Mouse (Mus musculus): ENCODE results near the gene Guca1b. TPM values are rescaled to one million over a fixed set of nuclear protein-coding genes. Genes with fewer than 3 reads are reported as not detected.
"Not testable (repeated sequence)": the region's sequence is repeated elsewhere in the genome, so short reads cannot be mapped to it uniquely, and the experiment has no call there.

Guca1b gene
- polyA plus RNA-seq, 1 experiment = 0.11 TPM

- TF ChIP-seq FOSL1 (IDR thresholded peaks at IDR 0.05; ENCODE audit: insufficient read depth, low read length, poor library complexity, severe bottlenecking) (no peak), MYOG (IDR thresholded peaks at IDR 0.05; ENCODE audit: control insufficient read depth, extremely low read depth, insufficient read length) (no peak), CEBPB (IDR thresholded peaks at IDR 0.05; ENCODE audit: low read depth) (no peak), MYOD1 (IDR thresholded peaks at IDR 0.05; ENCODE audit: control insufficient read depth, insufficient read length, low read depth) (no peak), USF1 (IDR thresholded peaks at IDR 0.05; ENCODE audit: low read depth) (no peak), MAX (IDR thresholded peaks at IDR 0.05) (no peak), CTCF (IDR thresholded peaks at IDR 0.05; ENCODE audit: control insufficient read depth, insufficient read depth, insufficient read length) (no peak)
- Histone ChIP-seq H3K79me3 (ENCODE audit: low read depth) (no peaks in the 10 kb centered on the region), H3K79me2 (ENCODE audit: control insufficient read depth, insufficient read depth) (no peaks in the 10 kb centered on the region), H3K4me3 (ENCODE audit: insufficient read depth, poor library complexity, severe bottlenecking) (no peak overlapping the region), H3K27me3 (ENCODE audit: control insufficient read depth, insufficient read depth, insufficient read length) (peaks cover 3% of the 10 kb centered on the region), H3ac (ENCODE audit: control insufficient read depth, insufficient read length, low read depth) (no peak overlapping the region), H3K36me3 (ENCODE audit: control insufficient read depth, insufficient read depth) (no peaks in the 10 kb centered on the region)
Observed at GRCm38 (mm10) chr17:47421566-47421965, 36.4 kb downstream of the Guca1b start.

- H3ac ChIP-seq (ENCODE audit: control insufficient read depth, insufficient read length, low read depth); H3K27me3 ChIP-seq (ENCODE audit: control insufficient read depth, insufficient read depth, insufficient read length); H3K4me3 ChIP-seq (ENCODE audit: insufficient read depth, poor library complexity, severe bottlenecking); H3K36me3 ChIP-seq (ENCODE audit: control insufficient read depth, insufficient read depth); H3K79me2 ChIP-seq (ENCODE audit: control insufficient read depth, insufficient read depth); H3K79me3 ChIP-seq (ENCODE audit: low read depth): not testable (repeated sequence)
Observed at GRCm38 (mm10) chr17:47422616-47423015, 37.4 kb downstream of the Guca1b start.

DNA sequence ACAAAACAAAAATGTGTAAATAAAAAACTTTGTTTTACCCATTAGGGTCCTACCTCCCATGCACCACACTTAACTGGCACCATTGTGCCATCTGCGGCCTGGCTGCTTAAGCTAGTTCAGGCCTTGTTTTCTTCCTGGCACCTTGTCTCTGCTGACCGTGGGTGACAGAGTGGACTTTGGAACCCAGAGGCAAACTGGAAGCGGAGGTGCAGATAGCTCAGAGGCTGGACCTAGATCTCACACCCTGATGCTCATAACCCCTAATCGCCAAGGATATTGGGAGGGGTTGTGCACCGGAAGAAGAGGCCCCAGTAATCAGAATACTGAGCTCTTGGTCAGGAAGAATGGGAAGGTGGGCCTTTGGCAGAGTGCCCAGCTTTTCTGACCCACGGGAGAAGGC lies 39.0 kb downstream of the Guca1b start:
- H3K79me2 ChIP-seq (ENCODE audit: control insufficient read depth, insufficient read depth) = no peaks in the 10 kb centered on the region
- no peaks in the 10 kb centered on the region for H3K36me3 ChIP-seq (ENCODE audit: control insufficient read depth, insufficient read depth)
- H3ac ChIP-seq (ENCODE audit: control insufficient read depth, insufficient read length, low read depth) = no peak overlapping the region
- no peak overlapping the region for H3K4me3 ChIP-seq (ENCODE audit: insufficient read depth, poor library complexity, severe bottlenecking)
- TF ChIP-seq CEBPB (IDR thresholded peaks at IDR 0.05; ENCODE audit: low read depth) = no peak
- TF ChIP-seq USF1 (IDR thresholded peaks at IDR 0.05; ENCODE audit: low read depth) = no peak
- TF ChIP-seq FOSL1 (IDR thresholded peaks at IDR 0.05; ENCODE audit: insufficient read depth, low read length, poor library complexity, severe bottlenecking) = no peak
- no peak for TF ChIP-seq CTCF (IDR thresholded peaks at IDR 0.05; ENCODE audit: control insufficient read depth, insufficient read depth, insufficient read length)
- no peak for TF ChIP-seq MYOD1 (IDR thresholded peaks at IDR 0.05; ENCODE audit: control insufficient read depth, insufficient read length, low read depth)
- no peak for TF ChIP-seq MYOG (IDR thresholded peaks at IDR 0.05; ENCODE audit: control insufficient read depth, extremely low read depth, insufficient read length)
- no peak for TF ChIP-seq MAX (IDR thresholded peaks at IDR 0.05)
- peaks cover 3% of the 10 kb centered on the region for H3K27me3 ChIP-seq (ENCODE audit: control insufficient read depth, insufficient read depth, insufficient read length)
- H3K79me3 ChIP-seq (ENCODE audit: low read depth) = no peaks in the 10 kb centered on the region

GRCm38 (mm10) chr17:47427316-47427715 lies 42.1 kb downstream of the Guca1b start:
- no peaks in the 10 kb centered on the region for H3K79me2 ChIP-seq (ENCODE audit: control insufficient read depth, insufficient read depth)
- peaks cover 13% of the 10 kb centered on the region for H3K27me3 ChIP-seq (ENCODE audit: control insufficient read depth, insufficient read depth, insufficient read length)
- no peak overlapping the region for H3K4me3 ChIP-seq (ENCODE audit: insufficient read depth, poor library complexity, severe bottlenecking)
- no peaks in the 10 kb centered on the region for H3K79me3 ChIP-seq (ENCODE audit: low read depth)
- H3ac ChIP-seq (ENCODE audit: control insufficient read depth, insufficient read length, low read depth) = no peak overlapping the region
- H3K36me3 ChIP-seq (ENCODE audit: control insufficient read depth, insufficient read depth) = no peaks in the 10 kb centered on the region
- no peak for TF ChIP-seq MYOD1 (IDR thresholded peaks at IDR 0.05; ENCODE audit: control insufficient read depth, insufficient read length, low read depth)

- Histone ChIP-seq H3K79me2 (ENCODE audit: control insufficient read depth, insufficient read depth) (no peaks in the 10 kb centered on the region), H3K36me3 (ENCODE audit: control insufficient read depth, insufficient read depth) (no peaks in the 10 kb centered on the region), H3K27me3 (ENCODE audit: control insufficient read depth, insufficient read depth, insufficient read length) (peaks cover 13% of the 10 kb centered on the region), H3K4me3 (ENCODE audit: insufficient read depth, poor library complexity, severe bottlenecking) (no peak overlapping the region), H3K79me3 (ENCODE audit: low read depth) (no peaks in the 10 kb centered on the region), H3ac (ENCODE audit: control insufficient read depth, insufficient read length, low read depth) (no peak overlapping the region)
- peak; percentile 71 for TF ChIP-seq MYOD1 (IDR thresholded peaks at IDR 0.05; ENCODE audit: control insufficient read depth, insufficient read length, low read depth)
- no peak for TF ChIP-seq CTCF (IDR thresholded peaks at IDR 0.05; ENCODE audit: control insufficient read depth, insufficient read depth, insufficient read length)
Observed at GRCm38 (mm10) chr17:47428831-47429304, 43.7 kb downstream of the Guca1b start.

DNA sequence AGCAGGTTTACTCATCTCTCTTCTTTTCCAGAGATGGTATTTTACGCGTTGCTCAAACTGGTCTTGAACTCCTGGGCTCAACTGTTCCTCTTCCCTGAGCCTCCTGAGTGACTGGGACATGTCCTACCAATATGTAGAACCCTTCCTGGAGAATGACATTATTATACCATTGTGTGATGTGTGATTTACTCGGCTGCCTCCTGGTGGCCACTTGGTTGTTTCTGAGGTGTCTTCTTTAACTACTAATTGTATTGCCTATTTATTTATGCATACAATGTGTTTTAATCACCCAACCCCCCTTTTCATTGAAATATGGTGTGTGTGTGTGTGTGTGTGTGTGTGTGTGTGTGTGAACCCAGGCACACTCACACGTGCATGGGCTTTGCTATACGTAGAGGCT lies 45.6 kb downstream of the Guca1b start:
- Histone ChIP-seq H3K79me3 (ENCODE audit: low read depth) (no peaks in the 10 kb centered on the region), H3K36me3 (ENCODE audit: control insufficient read depth, insufficient read depth) (no peaks in the 10 kb centered on the region), H3ac (ENCODE audit: control insufficient read depth, insufficient read length, low read depth) (no peak overlapping the region), H3K4me3 (ENCODE audit: insufficient read depth, poor library complexity, severe bottlenecking) (no peak overlapping the region), H3K27me3 (ENCODE audit: control insufficient read depth, insufficient read depth, insufficient read length) (peaks cover 13% of the 10 kb centered on the region), H3K79me2 (ENCODE audit: control insufficient read depth, insufficient read depth) (no peaks in the 10 kb centered on the region)
- TF ChIP-seq CTCF (IDR thresholded peaks at IDR 0.05; ENCODE audit: control insufficient read depth, insufficient read depth, insufficient read length) = no peak
- TF ChIP-seq USF1 (IDR thresholded peaks at IDR 0.05; ENCODE audit: low read depth) = no peak

All from C2C12 (cell line).